Mouse (Mus musculus) embryonic facial prominence, embryonic 13.5 days (tissue): ENCODE data around the gene Cd47. TPM values are rescaled to one million over a fixed set of nuclear protein-coding genes. Genes with fewer than 3 reads are reported as not detected.

Experiments used
- ATAC-seq: fragments of 200-750 bp; cut with Nextera tagmentation; 2 replicates; pipeline ENCODE4 v1.8.0; 2017; ENCODE audit warnings: low read depth; ENCODE audit not compliant: insufficient number of reproducible peaks, insufficient read depth, low FRiP score, low TSS enrichment
- H3K27ac ChIP-seq: fragments of 300-500 bp; sonication (generic); 2 replicates; pipeline ENCODE4 v1.5.1; 2015; ENCODE audit warnings: moderate library complexity, mild to moderate bottlenecking, inconsistent platforms
- H3K27me3 ChIP-seq: fragments of 300-500 bp; sonication (generic); 2 replicates; pipeline ENCODE4 v1.6.1; 2015; ENCODE audit warnings: mild to moderate bottlenecking, inconsistent platforms
- H3K36me3 ChIP-seq: fragments of 300-500 bp; sonication (generic); 2 replicates; pipeline ENCODE4 v1.6.1; 2015; ENCODE audit warnings: mild to moderate bottlenecking, inconsistent platforms
- H3K4me1 ChIP-seq: fragments of 300-500 bp; sonication (generic); 2 replicates; pipeline ENCODE4 v1.6.1; 2015; ENCODE audit warnings: inconsistent platforms
- H3K4me2 ChIP-seq: fragments of 300-500 bp; sonication (generic); 2 replicates; pipeline ENCODE4 v1.6.1; 2015; ENCODE audit warnings: moderate library complexity, mild to moderate bottlenecking, inconsistent platforms
- H3K4me3 ChIP-seq: fragments of 300-500 bp; sonication (generic); 2 replicates; pipeline ENCODE4 v1.5.1; 2015; ENCODE audit warnings: mild to moderate bottlenecking, inconsistent platforms
- H3K9ac ChIP-seq: fragments of 300-500 bp; sonication (generic); 2 replicates; pipeline ENCODE4 v1.6.1; 2015; ENCODE audit warnings: mild to moderate bottlenecking, inconsistent platforms
- H3K9me3 ChIP-seq: fragments of 300-500 bp; sonication (generic); 2 replicates; pipeline ENCODE4 v1.6.1; 2016; ENCODE audit warnings: inconsistent platforms
- WGBS: fragments of 180-500 bp; shearing (Covaris S2); methylation state at CpG from one replicate; pipeline ENCODE4 v1.1.7; 2015; ENCODE audit warnings: mixed read lengths; 5-methylcytosine and 5-hydroxymethylcytosine counted together
- polyA plus RNA-seq: library from polyadenylated mRNA; unstranded; fragments of >200 nt; fragmentation: Nextera tagmentation; extraction: Ambion mirVana; gene quantifications from 2 replicates; pipeline ENCODE4 v1.2.1, GENCODE M21; 2015

Cd47 gene
- polyA plus RNA-seq, 1 experiment from 2014 or later = 70.1 TPM

- H3K36me3 ChIP-seq = no peaks in the 10 kb centered on the region
- 85% methylated on average over 3 of the region's 3 CpGs for WGBS
- H3K9me3 ChIP-seq = no peaks in the 10 kb centered on the region
- peaks cover 2% of the 10 kb centered on the region; the same call in 1 of the 2 replicates for H3K4me1 ChIP-seq
- H3K27me3 ChIP-seq = no peaks in the 10 kb centered on the region
- H3K4me2 ChIP-seq = no peak overlapping the region
- ATAC-seq = no peak
- no peak overlapping the region for H3K27ac ChIP-seq
- H3K9ac ChIP-seq = no peak overlapping the region
- no peak overlapping the region for H3K4me3 ChIP-seq
Observed at GRCm38 (mm10) chr16:49947049-49947448, 146.7 kb downstream of the Cd47 start.

- WGBS = 98% methylated on average over 7 of the region's 7 CpGs
- Histone ChIP-seq H3K36me3 (no peaks in the 10 kb centered on the region), H3K27me3 (no peaks in the 10 kb centered on the region), H3K27ac (no peak overlapping the region), H3K9me3 (no peaks in the 10 kb centered on the region), H3K4me3 (no peak overlapping the region), H3K4me1 (peaks cover 5% of the 10 kb centered on the region; the same call in 1 of the 2 replicates), H3K9ac (no peak overlapping the region), H3K4me2 (no peak overlapping the region)
- ATAC-seq = no peak
Observed at GRCm38 (mm10) chr16:49947610-49948009, 147.3 kb downstream of the Cd47 start.

GRCm38 (mm10) chr16:49948287-49948686, 148.0 kb downstream of the Cd47 start:
- no peak for ATAC-seq
- Histone ChIP-seq H3K27ac (no peak overlapping the region), H3K27me3 (no peaks in the 10 kb centered on the region), H3K9ac (no peak overlapping the region), H3K4me3 (no peak overlapping the region), H3K36me3 (no peaks in the 10 kb centered on the region), H3K4me1 (peaks cover 5% of the 10 kb centered on the region; the same call in 1 of the 2 replicates), H3K9me3 (no peaks in the 10 kb centered on the region), H3K4me2 (no peak overlapping the region)
- WGBS = 70% methylated on average over 3 of the region's 3 CpGs

GRCm38 (mm10) chr16:49949261-49949660, 148.9 kb downstream of the Cd47 start:
- Histone ChIP-seq H3K4me2 (no peak overlapping the region), H3K4me3 (no peak overlapping the region), H3K9me3 (no peaks in the 10 kb centered on the region), H3K9ac (no peak overlapping the region), H3K36me3 (no peaks in the 10 kb centered on the region), H3K27me3 (no peaks in the 10 kb centered on the region), H3K4me1 (peaks cover 5% of the 10 kb centered on the region; the same call in 1 of the 2 replicates), H3K27ac (no peak overlapping the region)
- 55% methylated on average over 4 of the region's 4 CpGs for WGBS
- no peak for ATAC-seq

- no peaks in the 10 kb centered on the region for H3K9me3 ChIP-seq
- 80% methylated on average over 2 of the region's 2 CpGs for WGBS
- no peak overlapping the region for H3K9ac ChIP-seq
- no peak for ATAC-seq
- no peak overlapping the region for H3K4me3 ChIP-seq
- H3K36me3 ChIP-seq = no peaks in the 10 kb centered on the region
- no peaks in the 10 kb centered on the region for H3K27me3 ChIP-seq
- H3K4me2 ChIP-seq = no peak overlapping the region
- H3K4me1 ChIP-seq = peaks cover 5% of the 10 kb centered on the region; the same call in 1 of the 2 replicates
- H3K27ac ChIP-seq = no peak overlapping the region
Observed at GRCm38 (mm10) chr16:49950340-49950739, 150.0 kb downstream of the Cd47 start.

GRCm38 (mm10) chr16:49951288-49951691, 151.0 kb downstream of the Cd47 start:
- ATAC-seq = no peak
- Histone ChIP-seq H3K9ac (no peak overlapping the region), H3K27me3 (no peaks in the 10 kb centered on the region), H3K27ac (no peak overlapping the region), H3K9me3 (no peaks in the 10 kb centered on the region), H3K36me3 (no peaks in the 10 kb centered on the region), H3K4me3 (no peak overlapping the region), H3K4me1 (peaks cover 5% of the 10 kb centered on the region; the same call in 1 of the 2 replicates), H3K4me2 (no peak overlapping the region)
- WGBS = 72% methylated on average over 2 of the region's 2 CpGs

- H3K36me3 ChIP-seq = no peaks in the 10 kb centered on the region
- H3K27me3 ChIP-seq = no peaks in the 10 kb centered on the region
- no peak overlapping the region for H3K9ac ChIP-seq
- H3K4me1 ChIP-seq = peaks cover 5% of the 10 kb centered on the region; the same call in 1 of the 2 replicates
- WGBS = 85% methylated on average over 8 of the region's 8 CpGs
- H3K9me3 ChIP-seq = no peaks in the 10 kb centered on the region
- no peak overlapping the region for H3K27ac ChIP-seq
- no peak overlapping the region for H3K4me2 ChIP-seq
- H3K4me3 ChIP-seq = no peak overlapping the region
- no peak for ATAC-seq
Observed at GRCm38 (mm10) chr16:49951925-49952523, 151.7 kb downstream of the Cd47 start.

- 52% methylated on average over 3 of the region's 3 CpGs for WGBS
- peaks cover 5% of the 10 kb centered on the region; the same call in 1 of the 2 replicates for H3K4me1 ChIP-seq
- no peak overlapping the region for H3K4me3 ChIP-seq
- H3K27ac ChIP-seq = no peak overlapping the region
- ATAC-seq = no peak
- no peak overlapping the region for H3K4me2 ChIP-seq
- no peaks in the 10 kb centered on the region for H3K9me3 ChIP-seq
- no peaks in the 10 kb centered on the region for H3K27me3 ChIP-seq
- no peaks in the 10 kb centered on the region for H3K36me3 ChIP-seq
- H3K9ac ChIP-seq = no peak overlapping the region
Observed at GRCm38 (mm10) chr16:49953817-49954216, 153.5 kb downstream of the Cd47 start.

- Histone ChIP-seq H3K4me1 (peaks cover 5% of the 10 kb centered on the region; the same call in 1 of the 2 replicates), H3K36me3 (no peaks in the 10 kb centered on the region), H3K27me3 (no peaks in the 10 kb centered on the region), H3K9ac (no peak overlapping the region), H3K27ac (no peak overlapping the region), H3K4me2 (no peak overlapping the region), H3K4me3 (no peak overlapping the region), H3K9me3 (no peaks in the 10 kb centered on the region)
- 96% methylated on average over 10 of the region's 10 CpGs for WGBS
- no peak for ATAC-seq
Observed at GRCm38 (mm10) chr16:49954909-49955308, 154.6 kb downstream of the Cd47 start.

GRCm38 (mm10) chr16:49955325-49955724, 155.0 kb downstream of the Cd47 start:
- Histone ChIP-seq H3K27ac (no peak overlapping the region), H3K36me3 (no peaks in the 10 kb centered on the region), H3K4me3 (no peak overlapping the region), H3K9me3 (no peaks in the 10 kb centered on the region), H3K9ac (no peak overlapping the region), H3K4me2 (no peak overlapping the region), H3K27me3 (no peaks in the 10 kb centered on the region), H3K4me1 (peaks cover 5% of the 10 kb centered on the region; the same call in 1 of the 2 replicates)
- WGBS = 97% methylated on average over 2 of the region's 2 CpGs
- no peak for ATAC-seq

- no peak overlapping the region for H3K4me3 ChIP-seq
- no peak overlapping the region for H3K9ac ChIP-seq
- peaks cover 5% of the 10 kb centered on the region; the same call in 1 of the 2 replicates for H3K4me1 ChIP-seq
- no peaks in the 10 kb centered on the region for H3K27me3 ChIP-seq
- no peaks in the 10 kb centered on the region for H3K36me3 ChIP-seq
- no peaks in the 10 kb centered on the region for H3K9me3 ChIP-seq
- no peak overlapping the region for H3K27ac ChIP-seq
- WGBS = 67% methylated on average over 2 of the region's 2 CpGs
- H3K4me2 ChIP-seq = no peak overlapping the region
- ATAC-seq = no peak
Observed at GRCm38 (mm10) chr16:49955952-49956351, 155.6 kb downstream of the Cd47 start.

GRCm38 (mm10) chr16:49956531-49957302, 156.4 kb downstream of the Cd47 start:
- Histone ChIP-seq H3K27ac (no peak overlapping the region), H3K9me3 (no peaks in the 10 kb centered on the region), H3K27me3 (no peaks in the 10 kb centered on the region), H3K36me3 (no peaks in the 10 kb centered on the region), H3K9ac (no peak overlapping the region), H3K4me3 (no peak overlapping the region), H3K4me1 (peaks cover 5% of the 10 kb centered on the region; the same call in 1 of the 2 replicates), H3K4me2 (no peak overlapping the region)
- WGBS = 84% methylated on average over 7 of the region's 7 CpGs
- ATAC-seq = no peak
